Mouse (Mus musculus) heart, postnatal 10 days (tissue): ENCODE results near the gene Slc25a22. TPM values are rescaled to one million over a fixed set of nuclear protein-coding genes. Genes with fewer than 3 reads are reported as not detected.

ENCODE experiments used
- DNase-seq, 2 experiments: peaks; one replicate each; pipeline ENCODE4 v3.0.0; 2021
- intact Hi-C: fragments of 180-260 bp; cut with DNase I; formaldehyde crosslinking; loops from one replicate; pipeline ENCODE4 v1.15.1; 2025
- total RNA-seq, 2 experiments: library from RNA; stranded (reverse); gene quantifications; 2 replicates each; pipeline ENCODE4 v1.2.3; 2021

Gene Slc25a22
- total RNA-seq, 2 experiments from 2014 or later = 53.3 to 59.8 TPM

- no peak for DNase-seq
- intact Hi-C loops = no loop called here
Measured at GRCm38 (mm10) chr7:141388487-141389109, 49.1 kb downstream of the Slc25a22 start.

DNA sequence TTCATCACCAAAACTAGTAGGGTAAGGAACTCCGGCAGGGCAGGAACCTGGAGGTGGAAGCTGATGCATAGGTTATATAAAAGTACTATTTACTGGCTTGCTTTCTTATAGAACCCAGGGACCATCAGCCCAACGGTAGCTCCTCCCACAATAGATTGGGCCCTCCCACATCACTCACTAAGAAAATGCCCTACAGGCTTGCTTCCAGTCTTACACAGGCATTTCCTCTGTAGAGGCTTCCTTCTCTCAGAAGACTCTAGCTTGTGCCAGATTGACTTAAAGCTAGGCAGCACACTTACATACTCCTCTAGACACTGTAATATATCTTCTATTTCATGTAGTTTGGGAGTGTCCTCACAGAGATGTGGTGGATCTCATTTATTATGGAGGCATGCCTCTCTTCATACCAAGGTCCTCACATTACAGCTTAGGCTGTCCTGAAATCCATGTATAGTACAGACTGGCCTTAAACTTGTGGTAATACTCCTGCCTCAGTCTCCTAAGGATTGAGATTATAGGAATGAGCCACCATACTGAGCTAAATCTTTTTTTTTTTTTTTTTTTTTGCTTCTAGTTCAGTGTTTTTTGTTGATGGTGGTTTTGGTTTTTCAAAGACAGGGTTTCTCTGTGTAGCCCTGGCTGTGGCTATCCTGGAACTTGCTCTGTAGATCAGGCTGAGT lies 49.7 kb downstream of the Slc25a22 start:
- DNase-seq = no peak
- intact Hi-C loops = no loop called here

- intact Hi-C loops = no loop called here
- no peak for DNase-seq
Measured at GRCm38 (mm10) chr7:141381068-141381835, 56.4 kb downstream of the Slc25a22 start.

Other genes starting within 250 kb of the Slc25a22 start
- gene Hras, start 243.9 kb downstream of the Slc25a22 start, total RNA-seq = 100 to 1,000 TPM; 102 to 114 TPM
- gene Lrrc56, start 243.7 kb downstream of the Slc25a22 start, total RNA-seq = 1 to 10 TPM; 3.3 to 4.0 TPM
- gene Lmntd2, start 223.8 kb downstream of the Slc25a22 start, total RNA-seq = not detected
- 1 to 10 TPM; 1.9 to 4.9 TPM for gene Rassf7, start 222.0 kb downstream of the Slc25a22 start, total RNA-seq
- 10 to 100 TPM; 46.1 to 47.4 TPM for gene Phrf1, start 209.1 kb downstream of the Slc25a22 start, total RNA-seq
- 1 to 10 TPM; 1.7 TPM for gene Irf7, start 171.4 kb downstream of the Slc25a22 start, total RNA-seq
- gene Cdhr5, start 161.1 kb downstream of the Slc25a22 start, total RNA-seq = not detected
- under 1 TPM in 1 of 2 experiments, not detected in 1; 0.48 TPM for gene Sct, start 158.8 kb downstream of the Slc25a22 start, total RNA-seq
- not detected for gene Drd4, start 145.9 kb downstream of the Slc25a22 start, total RNA-seq
- gene Deaf1, start 110.2 kb downstream of the Slc25a22 start, total RNA-seq = 10 to 100 TPM; 25.0 to 27.0 TPM
- 10 to 100 TPM; 13.5 to 14.7 TPM for gene Tmem80, start 110.2 kb downstream of the Slc25a22 start, total RNA-seq
- 1 to 10 TPM; 2.8 to 3.0 TPM for gene Eps8l2, start 99.0 kb downstream of the Slc25a22 start, total RNA-seq
- gene Taldo1, start 45.7 kb downstream of the Slc25a22 start, total RNA-seq = 100 to 1,000 TPM; 137 to 155 TPM
- gene Gatd1, start 23.8 kb downstream of the Slc25a22 start, total RNA-seq = 10 to 100 TPM; 12.2 to 15.0 TPM
- gene Cend1, start 8.4 kb downstream of the Slc25a22 start, total RNA-seq = 1 to 10 TPM; 1.6 TPM
- 1 to 10 TPM; 2.3 to 3.5 TPM for gene Pidd1, start 6.1 kb upstream of the Slc25a22 start, total RNA-seq
- 1,000 to 10,000 TPM; 1,065 to 1,124 TPM for gene Rplp2, start 9.5 kb upstream of the Slc25a22 start, total RNA-seq
- gene Pnpla2, start 17.3 kb upstream of the Slc25a22 start, total RNA-seq = 100 to 1,000 TPM; 244 to 353 TPM
- gene Cracr2b, start 23.2 kb upstream of the Slc25a22 start, total RNA-seq = 10 to 100 TPM; 23.2 to 26.1 TPM
- 100 to 1,000 TPM; 297 to 312 TPM for gene Cd151, start 29.5 kb upstream of the Slc25a22 start, total RNA-seq
- gene Polr2l, start 37.2 kb upstream of the Slc25a22 start, total RNA-seq = 10 to 100 TPM; 59.8 to 65.5 TPM
- 10 to 100 TPM; 37.3 to 38.9 TPM for gene Tspan4, start 37.3 kb upstream of the Slc25a22 start, total RNA-seq
- 10 to 100 TPM; 32.7 to 37.3 TPM for gene Chid1, start 102.0 kb upstream of the Slc25a22 start, total RNA-seq
- gene Ap2a2, start 124.3 kb upstream of the Slc25a22 start, total RNA-seq = 10 to 100 TPM; 60.4 to 60.9 TPM
- not detected for gene Muc6, start 217.4 kb upstream of the Slc25a22 start, total RNA-seq